ENCODE assay signal across 14 mouse cellular contexts in genomic region chr1:160025146-160025894, GRCm38 (mm10). TPM values are rescaled to one million over a fixed set of nuclear protein-coding genes. Genes with fewer than 3 reads are reported as not detected.
DNase-seq lines count a peak whose midpoint lies in the region; ATAC-seq and TF ChIP-seq lines count a peak whose summit lies in the region.
"Had no signal": no experiment of that assay in that cellular context is flagged by ENCODE, and none has a peak within 500 bp of the region (broad histone marks: within the 10 kb centered on the region; RNA-seq: fewer than 3 reads in every experiment).

No protein-coding gene starts in this region.

- no peak overlapping the region; the same call in 1 of the 2 replicates for H3K9ac ChIP-seq in liver, embryonic 14.5 days (replicated peaks)
- H3K9ac ChIP-seq in stomach, embryonic 15.5 days = no peak overlapping the region
- H3K9ac ChIP-seq: embryonic facial prominence, embryonic 13.5 days; forebrain, postnatal 0 days; heart, embryonic 12.5 days had no signal

- no peaks in the 10 kb centered on the region for H3K36me3 ChIP-seq in spleen, adult 2 months (ENCODE audit: control insufficient read depth, insufficient read depth, low read length)
- no peaks in the 10 kb centered on the region for H3K36me3 ChIP-seq in liver, embryonic 14.5 days (replicated peaks; ENCODE audit: control insufficient read depth, insufficient read depth, low read depth)
- H3K36me3 ChIP-seq in stomach, embryonic 15.5 days = no peaks in the 10 kb centered on the region
- H3K36me3 ChIP-seq: embryonic facial prominence, embryonic 13.5 days; heart, embryonic 12.5 days had no signal

- ATAC-seq in liver, embryonic 14.5 days (ENCODE audit: insufficient read depth) = peak; percentile 94
- peak; percentile 88; the same call in 1 of the 2 replicates for ATAC-seq in stomach, embryonic 15.5 days (ENCODE audit: insufficient read depth, low FRiP score, low read depth)
- ATAC-seq: forebrain, postnatal 0 days had no signal

- peak overlapping the region; percentile 40 for H3K4me3 ChIP-seq in spleen, adult 2 months (ENCODE audit: extremely low read depth, insufficient read depth, insufficient read length)
- peak overlapping the region; percentile 32 for H3K4me3 ChIP-seq in bone marrow, adult 2 months (replicated peaks; ENCODE audit: control insufficient read depth, low read depth, low read length)
- H3K4me3 ChIP-seq in liver, embryonic 14.5 days (ENCODE audit: insufficient read depth in 1 of 2, low read depth in 2 of 2, low read length in 2 of 2) = peak overlapping the region in 1 of 2 experiments; percentile 12; a peak in 3 of 4 replicates
- no peak overlapping the region for H3K4me3 ChIP-seq in stomach, embryonic 15.5 days (replicated peaks)
- H3K4me3 ChIP-seq: embryonic facial prominence, embryonic 13.5 days; heart, embryonic 12.5 days had no signal

- TF ChIP-seq EP300 in liver, embryonic 14.5 days (IDR thresholded peaks at IDR 0.05; ENCODE audit: low read depth) = no peak

- H3K27me3 ChIP-seq in spleen, adult 2 months (ENCODE audit: control insufficient read depth, insufficient read depth, low read length) = no peaks in the 10 kb centered on the region
- H3K27me3 ChIP-seq in liver, embryonic 14.5 days (ENCODE audit: control insufficient read depth, insufficient read depth, low read length) = no peaks in the 10 kb centered on the region
- no peaks in the 10 kb centered on the region for H3K27me3 ChIP-seq in stomach, embryonic 15.5 days (replicated peaks)
- H3K27me3 ChIP-seq: embryonic facial prominence, embryonic 13.5 days; heart, embryonic 12.5 days had no signal

- peaks cover 11% of the 10 kb centered on the region; the same call in 1 of the 2 replicates for H3K4me1 ChIP-seq in spleen, adult 2 months (ENCODE audit: control insufficient read depth, insufficient read depth, insufficient read length)
- peaks cover 6% of the 10 kb centered on the region; the same call in 1 of the 2 replicates for H3K4me1 ChIP-seq in bone marrow, adult 2 months (ENCODE audit: control insufficient read depth, insufficient read depth, low read length)
- H3K4me1 ChIP-seq in liver, embryonic 14.5 days (replicated peaks; ENCODE audit: control insufficient read depth in 2 of 2, insufficient read depth in 2 of 2, low read length in 1 of 2) = peaks cover 20 to 23% of the 10 kb centered on the region in 2 experiments
- H3K4me1 ChIP-seq in stomach, embryonic 15.5 days = no peaks in the 10 kb centered on the region
- H3K4me1 ChIP-seq: embryonic facial prominence, embryonic 13.5 days had no signal

- peak overlapping the region; percentile 88 for H3K27ac ChIP-seq in spleen, adult 2 months (ENCODE audit: insufficient read depth, low read length)
- peak overlapping the region; percentile 85; the same call in 1 of the 2 replicates for H3K27ac ChIP-seq in bone marrow, adult 2 months (ENCODE audit: control insufficient read depth, insufficient read depth, low read depth, low read length, poor library complexity)
- no peak overlapping the region for H3K27ac ChIP-seq in liver, embryonic 14.5 days
- no peak overlapping the region for H3K27ac ChIP-seq in stomach, embryonic 15.5 days
- H3K27ac ChIP-seq: embryonic facial prominence, embryonic 13.5 days; macrophage had no signal

- WGBS in spleen, adult 2 months = 19% methylated on average over 11 of the region's 11 CpGs
- 32% methylated on average over 11 of the region's 11 CpGs for WGBS in bone marrow, adult 2 months
- 20% methylated on average over 11 of the region's 11 CpGs for WGBS in liver, embryonic 14.5 days (ENCODE audit: insufficient replicate concordance)
- WGBS in stomach, embryonic 15.5 days = 70% methylated on average over 11 of the region's 11 CpGs

- peak overlapping the region; percentile 55 for H3K4me2 ChIP-seq in liver, embryonic 14.5 days (ENCODE audit: low read depth)
- no peak overlapping the region for H3K4me2 ChIP-seq in stomach, embryonic 15.5 days
- H3K4me2 ChIP-seq: embryonic facial prominence, embryonic 13.5 days; heart, embryonic 12.5 days had no signal

- no peaks in the 10 kb centered on the region for H3K9me3 ChIP-seq in liver, embryonic 14.5 days (ENCODE audit: control insufficient read depth, low read length)
- H3K9me3 ChIP-seq in stomach, embryonic 15.5 days = no peaks in the 10 kb centered on the region

- DNase-seq in spleen, adult 2 months (ENCODE audit: low read depth in 1 of 2, low spot score in 2 of 2) = peak; percentile 60 to 68
- no peak for DNase-seq in spleen, postnatal 4 days (ENCODE audit: low spot score in 2 of 2)
- DNase-seq in liver, embryonic 14.5 days (ENCODE audit: low read depth in 3 of 3, low spot score in 3 of 3) = no peak
- no peak for DNase-seq in right cerebral cortex, adult 18-20 months
- no peak for DNase-seq in adrenal gland, adult 18-20 months (ENCODE audit: low spot score in 2 of 2)
- no peak for DNase-seq in gastrocnemius, postnatal 25 days
- DNase-seq: cerebellum, adult 18-20 months; forebrain, postnatal 0 days; right cerebral cortex, postnatal 14 days had no signal

- no peak for TF ChIP-seq CTCF in spleen, adult 2 months (IDR thresholded peaks at IDR 0.05; ENCODE audit: extremely low read depth, insufficient read depth, insufficient read length, insufficient replicate concordance)
- TF ChIP-seq CTCF in bone marrow, adult 2 months (IDR thresholded peaks at IDR 0.05; ENCODE audit: control insufficient read depth, insufficient read depth, low read length) = 0 out of 2 replicates have a peak, but pooled peaks have one; percentile 3
- 0 out of 2 replicates have a peak, but pooled peaks have one; percentile 25 for TF ChIP-seq CTCF in liver, embryonic 14.5 days (IDR thresholded peaks at IDR 0.05; ENCODE audit: low read depth)

- peak; percentile 42 for TF ChIP-seq POLR2A in spleen, adult 2 months (IDR thresholded peaks at IDR 0.05; ENCODE audit: low read depth, low read length)
- TF ChIP-seq POLR2A in bone marrow, adult 2 months (IDR thresholded peaks at IDR 0.05; ENCODE audit: borderline replicate concordance, control insufficient read depth, low read depth, low read length) = peak; percentile 46; the same call in 1 of the 2 replicates

RNA-seq across cellular contexts. Expression of gene 4930523C07Rik, which starts 18.9 kb away (rescaled TPM):
- polyA plus RNA-seq in spleen, adult 2 months (2012; rRNA removed) = 37.4 and 37.9 TPM in 2 replicates
- polyA plus RNA-seq in bone marrow, adult 2 months (2011; ENCODE audit: insufficient read depth, insufficient read length, low replicate concordance, missing spikeins) = 70.1 and 95.2 TPM in 2 replicates
- 4.8 and 6.5 TPM in 2 replicates for polyA plus RNA-seq in liver, embryonic 14.5 days (2012; rRNA removed)
- 18.0 and 28.1 TPM in 2 replicates for polyA plus RNA-seq in liver, embryonic 14.5 days (2014; fragmentation: Nextera tagmentation; extraction: Ambion mirVana)
- 18.1 and 20.8 TPM in 2 replicates for polyA plus RNA-seq in stomach, embryonic 15.5 days (2015; fragmentation: Nextera tagmentation; extraction: Ambion mirVana)
- 10 to 100 TPM; 17.6 to 24.4 TPM for total RNA-seq in adrenal gland, adult 18-20 months (2021)
- total RNA-seq in gastrocnemius, postnatal 25 days (2021) = 1 to 10 TPM; 5.2 to 5.9 TPM

Comparison
In these comparisons a context has a peak if more than half of its experiments do, and no peak if none do; other contexts are left out.
1. DNase-seq: peak in spleen, adult 2 months (2 of 2); none in spleen, postnatal 4 days (0 of 2), liver, embryonic 14.5 days (0 of 3), right cerebral cortex, adult 18-20 months (single experiment), adrenal gland, adult 18-20 months (0 of 2) and gastrocnemius, postnatal 25 days (single experiment).
2. H3K27ac ChIP-seq: peak in spleen, adult 2 months (single experiment) and bone marrow, adult 2 months (single experiment); none in liver, embryonic 14.5 days (single experiment) and stomach, embryonic 15.5 days (single experiment).